Mouse (Mus musculus) heart, postnatal 0 days (tissue): ENCODE results near the gene Sv2b.

Experiments used
- CTCF ChIP-seq: IDR thresholded peaks from 2 replicates; pipeline ENCODE4 v1.5.1; 2016; ENCODE audit warnings: antibody characterized with exemption, control low read depth, low read depth
- EP300 ChIP-seq: IDR thresholded peaks from 2 replicates; pipeline ENCODE4 v1.6.1; 2016; ENCODE audit warnings: antibody characterized with exemption, low read depth

DNA sequence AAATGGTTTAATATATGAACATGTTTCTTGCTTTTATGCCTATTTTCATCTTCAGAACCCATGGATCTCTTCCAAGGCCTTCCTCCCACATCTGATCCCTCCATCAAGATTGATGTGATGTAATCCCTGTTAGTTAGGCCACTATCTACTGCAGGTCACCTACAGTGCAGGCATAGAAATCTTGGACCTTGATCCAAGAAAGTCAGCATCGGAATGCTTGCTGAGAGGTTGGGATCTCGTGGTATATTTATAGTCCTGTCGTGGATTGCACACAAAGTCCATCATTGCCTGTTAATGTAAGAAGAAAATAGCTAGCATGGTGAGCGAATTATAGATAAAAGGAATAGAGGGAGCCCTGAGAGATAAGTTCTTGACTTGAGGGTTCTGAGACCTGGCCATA is 223.6 kb downstream of the Sv2b start:
- no peak for TF ChIP-seq CTCF
- TF ChIP-seq EP300: no peak
